Mouse (Mus musculus) intestine, postnatal 0 days (tissue): ENCODE measurements around the gene Pcsk7. TPM values are rescaled to one million over a fixed set of nuclear protein-coding genes. Genes with fewer than 3 reads are reported as not detected.
A peak's percentile ranks its signal among the peaks of the same experiment; 100 is the strongest.

ENCODE experiments used
- ATAC-seq: fragments of 200-750 bp; cut with Nextera tagmentation; 2 replicates; pipeline ENCODE4 v1.8.0; 2017; ENCODE audit warnings: mild to moderate bottlenecking, moderate TSS enrichment, moderate library complexity
- H3K27ac ChIP-seq: fragments of 300-500 bp; sonication (generic); 2 replicates; pipeline ENCODE4 v1.5.1; 2014; ENCODE audit warnings: mild to moderate bottlenecking, low read depth, low read length, moderate library complexity
- H3K27me3 ChIP-seq: fragments of 300-500 bp; sonication (generic); replicated peaks from 2 replicates; pipeline ENCODE4 v1.6.1; 2014; ENCODE audit warnings: low read length, mixed read lengths; ENCODE audit not compliant: control insufficient read depth, insufficient read depth
- H3K36me3 ChIP-seq: fragments of 300-500 bp; sonication (generic); 2 replicates; pipeline ENCODE4 v1.6.1; 2014; ENCODE audit warnings: mild to moderate bottlenecking, moderate library complexity; ENCODE audit not compliant: control insufficient read depth, insufficient read depth
- H3K4me1 ChIP-seq: fragments of 300-500 bp; sonication (generic); replicated peaks from 2 replicates; pipeline ENCODE4 v1.6.1; 2014; ENCODE audit warnings: antibody characterized with exemption, low read length, mixed read lengths; ENCODE audit not compliant: control insufficient read depth, insufficient read depth
- H3K4me2 ChIP-seq: fragments of 300-500 bp; sonication (generic); replicated peaks from 2 replicates; pipeline ENCODE4 v1.6.1; 2014; ENCODE audit warnings: low read depth, mild to moderate bottlenecking, moderate library complexity
- H3K4me3 ChIP-seq: fragments of 300-500 bp; sonication (generic); 2 replicates; pipeline ENCODE4 v1.5.1; 2014; ENCODE audit warnings: low read depth, low read length
- H3K9ac ChIP-seq: fragments of 300-500 bp; sonication (generic); 2 replicates; pipeline ENCODE4 v1.6.1; 2014; ENCODE audit warnings: mild to moderate bottlenecking, low read depth, low read length
- H3K9me3 ChIP-seq: fragments of 300-500 bp; sonication (generic); 2 replicates; pipeline ENCODE4 v1.6.1; 2016; ENCODE audit warnings: mixed run types; ENCODE audit not compliant: control insufficient read depth
- CTCF ChIP-seq: sonication (generic); IDR thresholded peaks from 2 replicates; pipeline ENCODE4 v1.5.1; 2016; ENCODE audit warnings: low read depth, mild to moderate bottlenecking, control low read depth, antibody characterized with exemption, moderate library complexity
- WGBS: fragments of 180-500 bp; shearing (Covaris S2); extraction: QIAGEN DNeasy Blood & Tissue Kit; methylation state at CpG from one replicate; pipeline ENCODE4 v1.1.7; 2014; 5-methylcytosine and 5-hydroxymethylcytosine counted together
- polyA plus RNA-seq: library from polyadenylated mRNA; unstranded; fragments of >200 nt; fragmentation: Nextera tagmentation; extraction: Ambion mirVana; gene quantifications from 2 replicates; pipeline ENCODE4 v1.2.1, GENCODE M21; 2015

The Pcsk7 gene
- polyA plus RNA-seq, 1 experiment from 2014 or later: 16.9 TPM

DNA sequence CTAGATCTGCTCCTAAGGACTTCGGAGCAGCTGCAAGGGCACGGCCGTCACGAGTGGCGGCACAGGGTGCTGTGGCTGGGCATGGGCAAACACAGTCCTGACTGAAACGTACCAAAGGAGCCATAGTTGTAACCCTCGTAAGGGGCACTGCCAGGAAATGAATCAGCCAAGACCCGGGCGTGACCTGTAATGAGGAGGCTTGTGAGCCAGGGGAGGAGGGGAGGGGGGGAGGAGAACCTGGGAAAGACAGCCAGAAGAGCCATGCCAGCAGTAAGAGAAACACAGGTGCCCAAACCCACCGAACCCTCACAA is 40.5 kb downstream of the Pcsk7 start:
- H3K9me3 ChIP-seq: no peaks in the 10 kb centered on the region
- no peaks in the 10 kb centered on the region for H3K27me3 ChIP-seq
- ATAC-seq: no peak
- peaks cover 93% of the 10 kb centered on the region for H3K36me3 ChIP-seq
- 84% methylated on average over 10 of the region's 10 CpGs for WGBS
- H3K9ac ChIP-seq: no peak overlapping the region
- H3K27ac ChIP-seq: no peak overlapping the region
- H3K4me1 ChIP-seq: no peaks in the 10 kb centered on the region
- no peak for TF ChIP-seq CTCF
- H3K4me3 ChIP-seq: no peak overlapping the region
- no peak overlapping the region for H3K4me2 ChIP-seq

- Histone ChIP-seq H3K36me3 (peaks cover 49% of the 10 kb centered on the region), H3K4me1 (0 out of 2 replicates have a peak, but pooled peaks cover 6% of the 10 kb centered on the region), H3K27me3 (no peaks in the 10 kb centered on the region), H3K4me2 (no peak overlapping the region), H3K27ac (no peak overlapping the region), H3K9ac (no peak overlapping the region), H3K9me3 (no peaks in the 10 kb centered on the region), H3K4me3 (no peak overlapping the region)
- no peak for ATAC-seq
- TF ChIP-seq CTCF: no peak
- WGBS: 97% methylated on average over 4 of the region's 4 CpGs
Observed at GRCm38 (mm10) chr9:45952057-45952456, 45.8 kb downstream of the Pcsk7 start.

DNA sequence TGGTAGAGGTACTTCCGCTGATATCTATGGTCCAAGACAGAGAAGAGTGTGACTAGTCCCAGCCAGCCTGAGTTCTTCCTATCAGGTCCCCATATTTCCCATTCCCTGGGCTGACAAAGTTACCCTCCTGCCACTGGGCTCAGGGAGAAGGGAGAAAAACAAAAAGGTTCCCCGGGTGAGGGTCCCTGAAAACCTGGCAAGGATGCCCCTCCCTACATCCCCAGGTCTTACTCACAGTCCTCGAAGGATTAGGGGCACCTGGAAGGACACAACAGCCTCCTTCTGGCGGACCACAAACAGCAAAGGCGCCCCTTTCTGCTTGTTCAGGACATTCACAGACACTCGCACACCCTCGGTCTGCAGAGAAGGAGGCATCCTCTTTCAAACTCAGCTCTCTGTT is 46.6 kb downstream of the Pcsk7 start:
- 0 out of 2 replicates have a peak, but pooled peaks cover 6% of the 10 kb centered on the region for H3K4me1 ChIP-seq
- peak overlapping the region; percentile 97; the same call in 1 of the 2 replicates for H3K9ac ChIP-seq
- H3K4me3 ChIP-seq: no peak overlapping the region
- no peaks in the 10 kb centered on the region for H3K27me3 ChIP-seq
- 80% methylated on average over 7 of the region's 7 CpGs for WGBS
- H3K27ac ChIP-seq: no peak overlapping the region
- no peak for ATAC-seq
- TF ChIP-seq CTCF: no peak
- peak overlapping the region; percentile 82 for H3K4me2 ChIP-seq
- peaks cover 42% of the 10 kb centered on the region for H3K36me3 ChIP-seq
- H3K9me3 ChIP-seq: no peaks in the 10 kb centered on the region

DNA sequence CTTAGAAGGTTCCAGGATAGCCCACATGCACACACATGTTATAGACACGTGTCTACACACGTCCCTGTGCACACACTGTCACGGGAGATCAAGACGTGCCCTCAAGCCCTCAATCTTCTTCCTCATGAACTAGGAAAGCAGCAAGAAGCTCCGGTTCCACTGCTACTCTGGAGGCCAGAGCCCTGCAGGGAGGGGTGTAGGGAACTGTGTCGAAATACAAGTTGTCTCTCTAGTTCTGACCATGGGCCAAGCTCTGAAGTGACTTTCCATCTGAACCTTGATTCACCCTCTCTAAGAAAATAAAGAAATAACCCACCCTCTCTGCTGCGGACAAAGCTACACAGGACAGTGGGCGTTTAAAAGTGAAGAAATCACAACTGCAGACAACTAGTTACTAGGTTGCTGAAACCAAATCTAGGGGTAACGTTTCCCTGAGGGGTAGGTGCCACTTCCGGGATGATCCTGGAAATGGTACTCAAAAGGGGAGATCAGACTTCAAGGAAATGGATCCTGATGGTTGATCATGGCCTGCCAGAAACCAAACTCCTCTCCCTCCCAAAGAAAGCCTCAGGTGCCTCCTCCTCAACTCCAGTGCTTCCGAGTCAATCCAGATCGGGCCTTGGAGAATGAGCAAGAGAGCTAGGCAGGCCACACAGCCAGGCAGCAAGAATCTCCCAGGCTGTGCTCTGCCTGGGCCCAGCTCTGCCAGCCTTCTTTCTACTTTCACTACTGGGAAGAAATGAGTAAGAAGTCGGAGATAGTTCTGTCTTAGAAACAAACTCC is 47.4 kb downstream of the Pcsk7 start:
- H3K4me1 ChIP-seq: 0 out of 2 replicates have a peak, but pooled peaks cover 6% of the 10 kb centered on the region
- H3K9me3 ChIP-seq: no peaks in the 10 kb centered on the region
- H3K4me3 ChIP-seq: peak overlapping the region; percentile 81
- ATAC-seq: no peak
- peak overlapping the region; percentile 98 for H3K27ac ChIP-seq
- H3K4me2 ChIP-seq: peak overlapping the region; percentile 82
- TF ChIP-seq CTCF: no peak
- peaks cover 33% of the 10 kb centered on the region for H3K36me3 ChIP-seq
- H3K27me3 ChIP-seq: no peaks in the 10 kb centered on the region
- peak overlapping the region; percentile 97 for H3K9ac ChIP-seq
- 40% methylated on average over 13 of the region's 13 CpGs for WGBS

DNA sequence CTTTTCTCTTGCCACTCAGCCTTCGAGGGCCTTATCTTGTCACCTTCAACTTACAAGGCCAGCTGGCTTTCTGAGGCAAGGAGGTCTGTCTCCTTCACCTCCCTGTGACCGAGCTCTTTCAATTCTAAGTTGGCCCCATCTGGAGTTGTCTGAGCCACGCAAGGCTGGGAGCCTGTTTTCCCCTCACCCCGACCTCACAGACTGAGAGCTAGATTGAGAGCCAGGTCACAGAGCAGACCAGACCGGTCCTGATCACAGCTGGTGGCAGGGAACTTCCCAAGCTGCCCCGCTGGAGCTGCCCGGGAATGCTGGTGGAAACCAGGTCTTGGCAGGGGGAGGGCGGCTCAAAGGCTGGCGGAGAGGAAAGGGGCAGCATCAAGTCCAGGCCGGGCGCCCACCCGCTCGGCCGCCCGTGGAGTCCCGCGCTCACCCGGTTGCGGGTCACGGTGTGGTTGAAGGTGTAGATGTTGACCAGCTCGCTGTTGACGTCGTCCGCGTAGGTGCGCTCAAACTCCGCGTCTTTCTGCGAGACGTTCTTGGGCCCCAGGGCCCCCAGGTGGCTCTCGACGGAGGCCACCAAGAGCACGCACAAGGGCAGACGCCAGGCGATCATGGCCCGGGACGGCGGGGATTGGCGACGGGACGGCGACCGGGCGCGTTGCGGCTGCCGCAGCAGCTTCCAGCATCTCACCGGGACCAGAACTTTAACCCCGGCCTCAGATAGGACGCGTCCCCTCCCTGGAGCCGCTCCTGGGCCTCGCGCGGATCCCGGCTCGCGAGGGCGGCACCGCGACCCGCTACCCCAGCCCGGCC is 48.2 kb downstream of the Pcsk7 start:
- H3K36me3 ChIP-seq: peaks cover 25% of the 10 kb centered on the region
- no peaks in the 10 kb centered on the region for H3K9me3 ChIP-seq
- H3K27me3 ChIP-seq: no peaks in the 10 kb centered on the region
- WGBS: under 1% methylated on average over 63 of the region's 63 CpGs
- TF ChIP-seq CTCF: no peak
- H3K4me1 ChIP-seq: 0 out of 2 replicates have a peak, but pooled peaks cover 6% of the 10 kb centered on the region
- ATAC-seq: peak; percentile 76
- H3K9ac ChIP-seq: peak overlapping the region; percentile 97
- H3K4me3 ChIP-seq: peak overlapping the region; percentile 81
- H3K27ac ChIP-seq: peak overlapping the region; percentile 98
- peak overlapping the region; percentile 82 for H3K4me2 ChIP-seq
